ENCODE assay signal across 17 mouse cellular contexts in genomic region chr3:39643194-39643593, GRCm38 (mm10).
"Had no signal": no experiment of that assay in that cellular context is flagged by ENCODE, and none has a peak within 500 bp of the region (broad histone marks: within the 10 kb centered on the region; RNA-seq: fewer than 3 reads in every experiment).

No protein-coding gene starts in this region.

- H3K27ac ChIP-seq: lung, embryonic 15.5 days; macrophage; midbrain, embryonic 13.5 days; midbrain, embryonic 15.5 days; neural tube, embryonic 12.5 days; stomach, embryonic 15.5 days; stomach, postnatal 0 days had no signal

- H3K36me3 ChIP-seq: lung, embryonic 15.5 days; midbrain, embryonic 13.5 days; midbrain, embryonic 15.5 days; neural tube, embryonic 12.5 days; stomach, embryonic 15.5 days had no signal

- DNase-seq: lung, adult 2 months; lung, postnatal 14 days; lung, postnatal 36 days; right cerebral cortex, postnatal 14 days; thymus, adult 18-20 months; thymus, postnatal 14 days; thymus, postnatal 36 days had no signal

- H3K9me3 ChIP-seq: lung, embryonic 15.5 days; midbrain, embryonic 13.5 days; midbrain, embryonic 15.5 days; neural tube, embryonic 12.5 days; stomach, embryonic 15.5 days had no signal

- H3K4me3 ChIP-seq: lung, embryonic 15.5 days; megakaryocyte, embryonic 14.5 days; midbrain, embryonic 13.5 days; midbrain, embryonic 15.5 days; neural tube, embryonic 12.5 days; stomach, embryonic 15.5 days had no signal

- H3K4me2 ChIP-seq: lung, embryonic 15.5 days; midbrain, embryonic 11.5 days; midbrain, embryonic 13.5 days; midbrain, embryonic 15.5 days; neural tube, embryonic 12.5 days; stomach, embryonic 15.5 days had no signal

- H3K27me3 ChIP-seq: lung, embryonic 15.5 days; megakaryocyte, embryonic 14.5 days; midbrain, embryonic 13.5 days; midbrain, embryonic 15.5 days; neural tube, embryonic 12.5 days; stomach, embryonic 15.5 days had no signal

- H3K4me1 ChIP-seq: lung, embryonic 15.5 days; megakaryocyte, embryonic 14.5 days; midbrain, embryonic 13.5 days; midbrain, embryonic 15.5 days; stomach, embryonic 15.5 days had no signal

- ATAC-seq: lung, postnatal 0 days; midbrain, embryonic 13.5 days; midbrain, embryonic 15.5 days had no signal

- H3K9ac ChIP-seq: lung, embryonic 15.5 days; midbrain, embryonic 13.5 days; midbrain, embryonic 15.5 days; neural tube, embryonic 12.5 days; stomach, embryonic 15.5 days had no signal
